Mouse (Mus musculus) left cerebral cortex, postnatal 10 days (tissue): ENCODE data around the gene Cacnb2. TPM values are rescaled to one million over a fixed set of nuclear protein-coding genes. Genes with fewer than 3 reads are reported as not detected.
A peak's percentile ranks its signal among the peaks of the same experiment; 100 is the strongest.
"Not testable (repeated sequence)": the region's sequence is repeated elsewhere in the genome, so short reads cannot be mapped to it uniquely, and the experiment has no call there.

Source experiments
- DNase-seq, 2 experiments: peaks; one replicate each; pipeline ENCODE4 v3.0.0; 2021 to 2022; ENCODE audit warnings: low spot score in 2 of 2, mixed read lengths in 1 of 2; ENCODE audit errors: extremely low spot score in 1 of 2
- intact Hi-C: fragments of 180-260 bp; cut with DNase I; formaldehyde crosslinking; loops from one replicate; pipeline ENCODE4 v1.15.1; 2025
- total RNA-seq, 2 experiments: library from RNA; stranded (reverse); gene quantifications; 2 replicates each; pipeline ENCODE4 v1.2.3; 2021

The Cacnb2 gene
- total RNA-seq, 2 experiments from 2014 or later: 32.5 to 36.1 TPM

- no peak for DNase-seq
- intact Hi-C loops: no loop called here
Observed at GRCm38 (mm10) chr2:14639877-14640276, 37.0 kb downstream of the Cacnb2 start.

- intact Hi-C loops: no loop called here
- peak; percentile 26 to 67 for DNase-seq
Observed at GRCm38 (mm10) chr2:14641040-14641439, 38.2 kb downstream of the Cacnb2 start.

GRCm38 (mm10) chr2:14651268-14651667, 48.4 kb downstream of the Cacnb2 start:
- intact Hi-C loops: no loop called here
- peak in 1 of 2 experiments; percentile 25 for DNase-seq

- intact Hi-C loops: no loop called here
Observed at GRCm38 (mm10) chr2:14656673-14657072, 53.8 kb downstream of the Cacnb2 start.

GRCm38 (mm10) chr2:14657205-14657844, 54.4 kb downstream of the Cacnb2 start:
- DNase-seq: no peak
- intact Hi-C loops: no loop called here

More at GRCm38 (mm10) chr2:14656673-14657072, 53.8 kb downstream of the Cacnb2 start:
- DNase-seq: no peak

GRCm38 (mm10) chr2:14665213-14665612, 62.3 kb downstream of the Cacnb2 start:
- no peak for DNase-seq
- intact Hi-C loops: no loop called here

DNA sequence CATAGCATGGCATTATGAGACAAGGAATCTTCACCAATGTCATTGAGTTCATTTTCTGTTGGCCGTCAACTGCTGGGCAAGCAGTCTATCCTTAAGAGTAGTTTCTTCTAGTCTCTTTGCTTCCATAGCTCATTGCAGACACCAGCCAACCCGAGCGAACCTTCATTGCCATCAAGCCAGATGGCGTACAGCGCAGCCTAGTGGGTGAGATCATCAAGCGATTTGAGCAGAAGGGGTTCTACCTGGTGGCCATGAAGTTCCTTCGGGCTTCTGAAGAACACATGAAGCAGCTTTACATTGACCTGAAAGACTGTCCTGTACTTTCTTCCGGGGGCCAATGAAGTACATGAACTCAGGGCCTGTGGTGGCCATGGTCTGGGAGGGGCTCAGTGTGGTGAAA, 69.2 kb downstream of the Cacnb2 start:
- intact Hi-C loops: loop anchor here (10.0 kb wide), 1 partner anchor 67 kb away; the partner anchor contains the start of gene Cacnb2
- no peak for DNase-seq

DNA sequence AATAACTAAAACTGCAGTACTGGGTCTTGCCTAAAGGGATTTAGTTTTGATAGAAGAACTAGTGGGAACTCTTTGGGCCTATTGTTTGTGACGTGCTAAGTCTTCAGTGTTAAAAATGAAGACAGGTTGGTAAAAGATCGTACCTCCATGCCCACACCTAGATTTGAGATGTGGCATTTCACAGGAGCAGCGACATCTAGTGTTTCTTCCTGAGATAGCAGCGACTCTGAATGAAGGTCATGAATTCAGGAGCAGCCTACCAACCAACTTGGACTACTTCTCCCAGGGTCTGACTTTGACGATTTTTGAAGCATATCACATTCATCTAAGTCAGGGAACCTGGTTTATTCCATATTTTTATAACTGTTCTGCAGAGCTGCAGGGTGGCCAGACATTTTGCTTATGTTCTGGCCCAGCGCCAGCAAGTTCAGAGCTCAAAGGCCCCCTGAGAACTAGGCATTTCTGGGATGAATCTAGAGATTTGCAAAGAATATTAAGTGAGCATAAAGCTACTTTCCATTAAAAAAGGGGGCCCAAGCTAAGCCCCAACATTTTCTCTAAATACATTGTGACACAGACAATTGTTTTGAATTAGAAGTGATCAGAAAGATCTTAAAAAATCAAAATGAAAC, 74.1 kb downstream of the Cacnb2 start:
- intact Hi-C loops: loop anchor here (10.0 kb wide), 1 partner anchor 72 kb away; the partner anchor contains the start of gene Cacnb2
- DNase-seq: peak in 1 of 2 experiments; percentile 20

DNA sequence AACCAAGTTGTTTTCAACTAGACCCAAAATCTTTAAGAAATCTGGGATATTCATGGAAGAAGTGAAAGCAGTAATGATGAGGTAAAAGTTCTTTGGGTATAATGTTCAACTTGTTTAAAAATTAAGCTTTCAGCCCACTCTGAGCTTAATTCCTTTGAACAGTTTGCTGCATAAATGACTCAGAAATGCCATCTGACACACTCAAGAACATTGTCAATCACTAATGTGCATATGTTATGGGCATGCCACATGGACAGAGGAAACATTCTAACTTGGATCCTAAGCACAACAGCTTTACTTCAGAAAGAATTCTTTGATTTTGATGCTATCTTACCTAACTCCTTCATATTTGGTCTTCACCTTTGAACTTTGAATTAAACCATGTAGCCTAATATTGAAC, 81.3 kb downstream of the Cacnb2 start:
- intact Hi-C loops: no loop called here
- no peak for DNase-seq

DNA sequence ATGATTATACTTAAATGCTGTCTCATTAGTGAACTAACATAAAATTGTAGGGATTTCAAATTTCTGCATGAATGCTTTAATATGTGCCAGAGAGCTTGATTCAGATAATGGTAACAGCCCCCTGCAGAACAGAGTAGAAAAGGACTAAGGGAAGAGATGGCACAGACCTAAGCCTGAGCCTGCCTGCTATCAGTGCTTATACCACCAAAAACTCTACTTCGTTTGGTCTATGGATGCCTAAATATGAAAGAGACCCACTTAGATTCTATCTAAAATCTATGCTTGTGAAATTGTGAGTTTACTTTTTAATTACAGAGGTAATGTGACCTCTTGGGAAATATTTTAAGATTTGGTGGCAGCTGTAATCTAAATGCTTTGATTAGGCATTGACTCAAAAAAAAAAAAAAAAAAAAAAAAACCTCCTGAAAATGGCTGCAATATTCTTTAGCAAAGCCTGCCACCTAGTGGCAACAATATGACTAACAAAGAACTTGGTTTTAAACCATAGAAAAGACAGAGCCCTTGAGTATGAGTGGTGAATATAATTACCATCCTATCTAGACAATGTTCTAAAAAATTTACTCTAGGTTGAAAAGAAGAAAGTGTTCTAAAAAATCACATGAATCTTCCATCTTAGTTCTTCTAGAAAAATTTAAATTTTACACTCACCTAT, 100.2 kb downstream of the Cacnb2 start:
- intact Hi-C loops: loop anchor here (5.0 to 10.0 kb wide), 4 partner anchors 388 to 1428 kb away; partner anchors contain the start of genes Hacd1 and Rsu1
- peak; percentile 38 to 63 for DNase-seq

DNA sequence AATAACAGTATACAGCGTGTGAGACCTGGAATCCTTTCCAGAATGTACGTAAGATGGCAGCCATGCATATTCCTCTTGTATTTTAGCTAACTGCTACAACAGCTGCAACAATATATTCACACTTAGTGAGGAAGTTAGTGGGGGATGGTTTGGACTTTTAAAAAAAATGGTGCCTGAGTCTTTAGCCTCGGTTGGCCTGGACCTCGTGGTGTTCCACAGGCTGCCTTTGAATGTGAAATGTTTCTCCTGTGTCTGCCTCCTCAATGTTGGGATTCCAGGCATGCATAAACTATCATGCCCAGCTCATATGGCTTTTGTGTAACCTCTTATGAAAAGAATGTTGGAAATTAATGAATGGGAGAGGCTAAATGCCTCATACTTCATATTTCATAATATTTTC, 100.8 kb downstream of the Cacnb2 start:
- intact Hi-C loops: loop anchor here (5.0 to 10.0 kb wide), 4 partner anchors 389 to 1429 kb away; partner anchors contain the start of genes Hacd1 and Rsu1
- DNase-seq: no peak

GRCm38 (mm10) chr2:14710247-14710646, 107.4 kb downstream of the Cacnb2 start:
- intact Hi-C loops: no loop called here
- no peak for DNase-seq

- intact Hi-C loops: no loop called here
- DNase-seq: no peak
Observed at GRCm38 (mm10) chr2:14711751-14712150, 108.9 kb downstream of the Cacnb2 start.

DNA sequence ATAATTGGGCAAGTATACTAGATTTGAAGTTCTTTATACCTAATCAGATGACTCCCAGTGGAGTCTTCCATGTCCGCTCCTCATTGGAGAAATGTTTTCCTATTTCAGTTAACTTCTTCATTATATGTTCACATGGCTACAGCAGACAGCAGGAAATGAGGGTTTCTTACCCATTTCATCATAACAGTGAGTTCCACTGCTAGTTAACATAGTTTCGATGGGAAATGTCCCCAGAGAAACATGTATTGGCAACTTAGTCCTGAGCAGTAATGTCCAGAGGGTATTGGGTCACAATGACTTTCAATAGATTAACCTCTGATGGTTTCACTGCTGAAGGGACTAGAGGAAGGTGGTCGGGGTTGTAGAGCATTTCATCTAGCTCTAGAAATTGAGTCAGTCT, 110.2 kb downstream of the Cacnb2 start:
- no peak for DNase-seq
- intact Hi-C loops: no loop called here

- intact Hi-C loops: no loop called here
Observed at GRCm38 (mm10) chr2:14716666-14717065, 113.8 kb downstream of the Cacnb2 start.

GRCm38 (mm10) chr2:14719119-14719718, 116.3 kb downstream of the Cacnb2 start:
- DNase-seq: no peak
- intact Hi-C loops: no loop called here

More at GRCm38 (mm10) chr2:14716666-14717065, 113.8 kb downstream of the Cacnb2 start:
- no peak for DNase-seq

GRCm38 (mm10) chr2:14725437-14725836, 122.5 kb downstream of the Cacnb2 start:
- intact Hi-C loops: no loop called here
- DNase-seq: no peak

GRCm38 (mm10) chr2:14726601-14727000, 123.7 kb downstream of the Cacnb2 start:
- DNase-seq: not testable (repeated sequence)

GRCm38 (mm10) chr2:14738927-14739326, 136.0 kb downstream of the Cacnb2 start:
- intact Hi-C loops: no loop called here
- DNase-seq: peak in 1 of 2 experiments; percentile 40

More at GRCm38 (mm10) chr2:14726601-14727000, 123.7 kb downstream of the Cacnb2 start:
- intact Hi-C loops: not testable (repeated sequence)
